In genomic region chr15:100984154-100984893, GRCm38 (mm10) we compare ENCODE assay signal across 8 mouse cellular contexts.
DNase-seq lines count a peak whose midpoint lies in the region; ATAC-seq and TF ChIP-seq lines count a peak whose summit lies in the region.

No protein-coding gene starts in this region.

- no peak for DNase-seq in kidney, postnatal 0 days (ENCODE audit: low spot score)
- DNase-seq in kidney, postnatal 4 days = no peak
- no peak for DNase-seq in intestine, embryonic 14.5 days (ENCODE audit: low spot score)
- DNase-seq in left cerebral cortex, adult 18-20 months (ENCODE audit: low spot score in 2 of 2) = no peak
- no peak for DNase-seq in urinary bladder, postnatal 25 days (ENCODE audit: low spot score)
- DNase-seq in spleen, adult 18-20 months = no peak

- no peaks in the 10 kb centered on the region for H3K27me3 ChIP-seq in kidney, postnatal 0 days (ENCODE audit: insufficient read depth, low read length)
- H3K27me3 ChIP-seq in embryonic facial prominence, embryonic 12.5 days = no peaks in the 10 kb centered on the region
- peaks cover 11% of the 10 kb centered on the region; the same call in 1 of the 2 replicates for H3K27me3 ChIP-seq in intestine, embryonic 14.5 days (replicated peaks; ENCODE audit: control insufficient read depth, insufficient read depth, low read length)
- peaks cover 45% of the 10 kb centered on the region for H3K27me3 ChIP-seq in myocyte (ENCODE audit: control insufficient read depth, insufficient read depth, insufficient read length)

- no peaks in the 10 kb centered on the region for H3K79me2 ChIP-seq in myocyte (ENCODE audit: control insufficient read depth, insufficient read depth)

- no peak for TF ChIP-seq CTCF in kidney, postnatal 0 days (IDR thresholded peaks at IDR 0.05; ENCODE audit: low read depth)

- TF ChIP-seq POLR2A in myocyte (IDR thresholded peaks at IDR 0.05; ENCODE audit: insufficient read length, low read depth) = no peak

- no peaks in the 10 kb centered on the region for H3K36me3 ChIP-seq in kidney, postnatal 0 days (ENCODE audit: insufficient read depth, low read length)
- H3K36me3 ChIP-seq in embryonic facial prominence, embryonic 12.5 days = no peaks in the 10 kb centered on the region
- H3K36me3 ChIP-seq in intestine, embryonic 14.5 days (ENCODE audit: control insufficient read depth, insufficient read depth, low read length) = no peaks in the 10 kb centered on the region
- no peaks in the 10 kb centered on the region for H3K36me3 ChIP-seq in myocyte (ENCODE audit: control insufficient read depth, insufficient read depth)

- ATAC-seq in kidney, postnatal 0 days (replicated peaks; ENCODE audit: low FRiP score, low read depth) = no peak
- no peak for ATAC-seq in embryonic facial prominence, embryonic 12.5 days (ENCODE audit: insufficient number of reproducible peaks, insufficient read depth, low FRiP score, low TSS enrichment)
- no peak for ATAC-seq in intestine, embryonic 14.5 days (replicated peaks; ENCODE audit: low FRiP score, low TSS enrichment, low read depth)

- H3K4me2 ChIP-seq in kidney, postnatal 0 days (ENCODE audit: low read length) = peak overlapping the region; percentile 93
- peak overlapping the region; percentile 83 for H3K4me2 ChIP-seq in embryonic facial prominence, embryonic 12.5 days (replicated peaks)
- peak overlapping the region; percentile 72 for H3K4me2 ChIP-seq in intestine, embryonic 14.5 days (ENCODE audit: low read length)
- peak overlapping the region; percentile 20 for H3K4me2 ChIP-seq in myocyte (ENCODE audit: low read depth)

- no peaks in the 10 kb centered on the region for H3K4me1 ChIP-seq in kidney, postnatal 0 days (replicated peaks; ENCODE audit: insufficient read depth, low read length)
- H3K4me1 ChIP-seq in embryonic facial prominence, embryonic 12.5 days = peaks cover 4% of the 10 kb centered on the region; the same call in 1 of the 2 replicates
- H3K4me1 ChIP-seq in intestine, embryonic 14.5 days (replicated peaks; ENCODE audit: control insufficient read depth, insufficient read depth, low read length) = 0 out of 2 replicates have a peak, but pooled peaks cover 5% of the 10 kb centered on the region

- no peak overlapping the region for H3ac ChIP-seq in myocyte (ENCODE audit: control insufficient read depth, insufficient read length)

- H3K4me3 ChIP-seq in kidney, postnatal 0 days (replicated peaks; ENCODE audit: low read depth, low read length) = peak overlapping the region; percentile 48
- H3K4me3 ChIP-seq in embryonic facial prominence, embryonic 12.5 days = peak overlapping the region; percentile 54
- H3K4me3 ChIP-seq in intestine, embryonic 14.5 days (ENCODE audit: low read depth, low read length) = peak overlapping the region; percentile 44
- H3K4me3 ChIP-seq in myocyte = no peak overlapping the region

- H3K9me3 ChIP-seq in kidney, postnatal 0 days (replicated peaks; ENCODE audit: low read length) = no peaks in the 10 kb centered on the region
- H3K9me3 ChIP-seq in embryonic facial prominence, embryonic 12.5 days = no peaks in the 10 kb centered on the region
- H3K9me3 ChIP-seq in intestine, embryonic 14.5 days (ENCODE audit: control insufficient read depth, low read length) = no peaks in the 10 kb centered on the region

- H3K27ac ChIP-seq in kidney, postnatal 0 days = no peak overlapping the region
- 0 out of 2 replicates have a peak overlapping the region, but pooled peaks have one; percentile 25 for H3K27ac ChIP-seq in embryonic facial prominence, embryonic 12.5 days
- no peak overlapping the region for H3K27ac ChIP-seq in intestine, embryonic 14.5 days (ENCODE audit: low read depth)

- 10% methylated on average over 12 of the region's 12 CpGs for WGBS in kidney, postnatal 0 days
- WGBS in embryonic facial prominence, embryonic 12.5 days = 24% methylated on average over 12 of the region's 12 CpGs
- 24% methylated on average over 12 of the region's 12 CpGs for WGBS in intestine, embryonic 14.5 days

- no peak overlapping the region for H3K9ac ChIP-seq in kidney, postnatal 0 days (ENCODE audit: low read depth, low read length)
- peak overlapping the region; percentile 61 for H3K9ac ChIP-seq in embryonic facial prominence, embryonic 12.5 days
- no peak overlapping the region for H3K9ac ChIP-seq in intestine, embryonic 14.5 days (ENCODE audit: low read length)

TF ChIP-seq in myocyte, 11 proteins besides CTCF, POLR2A, EP300 and RAD21:
- no peak for TF ChIP-seq E2F4 (IDR thresholded peaks at IDR 0.05; ENCODE audit: insufficient read depth)
- TF ChIP-seq POLR2AphosphoS2 (IDR thresholded peaks at IDR 0.05; ENCODE audit: insufficient read length, low read depth) = no peak
- TF ChIP-seq MYOG (IDR thresholded peaks at IDR 0.05; ENCODE audit: control insufficient read depth in 1 of 3, insufficient read depth in 1 of 3, insufficient read length in 2 of 3, low read depth in 2 of 3) = no peak

Comparison
In these comparisons a context has a peak if more than half of its experiments do, and no peak if none do; other contexts are left out.
1. H3K4me2 ChIP-seq: peak in every context shown above with its lines; median percentile 93 in kidney, postnatal 0 days; 83 in embryonic facial prominence, embryonic 12.5 days; 72 in intestine, embryonic 14.5 days; 20 in myocyte.